Mouse (Mus musculus): Measurements from ENCODE around the gene Bcl2l1. TPM values are rescaled to one million over a fixed set of nuclear protein-coding genes. Genes with fewer than 3 reads are reported as not detected.

Bcl2l1 gene
- polyA plus RNA-seq, 1 experiment from 2014 or later: 129 TPM

GRCm38 (mm10) chr2:152741153-152742041, 90.1 kb downstream of the Bcl2l1 start:
- no peaks in the 10 kb centered on the region for H3K36me3 ChIP-seq (ENCODE audit: control insufficient read depth, insufficient read depth, low read length)
- H3K9me3 ChIP-seq (ENCODE audit: control insufficient read depth, low read length): no peaks in the 10 kb centered on the region
- no peak overlapping the region for H3K4me2 ChIP-seq (replicated peaks; ENCODE audit: low read depth, low read length)
- 57% methylated on average over 14 of the region's 14 CpGs for WGBS
- H3K27me3 ChIP-seq (ENCODE audit: control insufficient read depth, insufficient read depth, low read length): no peaks in the 10 kb centered on the region
- H3K27ac ChIP-seq (ENCODE audit: low read depth, low read length): peak overlapping the region; percentile 7; the same call in 1 of the 2 replicates
- no peak overlapping the region for H3K4me3 ChIP-seq (ENCODE audit: low read depth, low read length)
- H3K4me1 ChIP-seq (replicated peaks; ENCODE audit: control insufficient read depth, insufficient read depth, low read length): peaks cover 6% of the 10 kb centered on the region
- no peak overlapping the region for H3K9ac ChIP-seq (ENCODE audit: low read depth, low read length)
- ATAC-seq (ENCODE audit: low FRiP score): no peak
- peak; percentile 54 for DNase-seq (ENCODE audit: low spot score)

DNA sequence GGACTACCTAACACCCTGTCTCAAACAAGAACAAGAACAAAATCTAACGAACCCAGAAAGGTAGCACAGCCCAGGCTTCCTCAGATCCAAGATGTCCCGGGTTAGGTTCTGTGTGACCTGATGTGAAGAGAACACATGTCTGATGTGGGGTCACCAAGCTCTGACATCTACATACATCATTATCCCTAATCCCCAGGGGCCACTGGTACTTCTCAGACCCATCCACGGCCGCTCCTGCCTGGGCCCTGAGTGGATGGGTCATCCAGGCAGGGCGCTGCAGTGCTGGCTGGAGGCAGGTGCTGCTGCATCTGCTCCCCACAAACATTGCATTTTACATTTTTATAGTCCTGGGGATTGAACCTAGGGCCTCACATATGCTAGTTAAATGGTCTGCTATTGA, 91.0 kb downstream of the Bcl2l1 start:
- Histone ChIP-seq H3K4me2 (replicated peaks; ENCODE audit: low read depth, low read length) (no peak overlapping the region), H3K9me3 (ENCODE audit: control insufficient read depth, low read length) (no peaks in the 10 kb centered on the region), H3K27ac (ENCODE audit: low read depth, low read length) (no peak overlapping the region), H3K27me3 (ENCODE audit: control insufficient read depth, insufficient read depth, low read length) (no peaks in the 10 kb centered on the region), H3K36me3 (ENCODE audit: control insufficient read depth, insufficient read depth, low read length) (no peaks in the 10 kb centered on the region), H3K4me3 (ENCODE audit: low read depth, low read length) (no peak overlapping the region), H3K4me1 (replicated peaks; ENCODE audit: control insufficient read depth, insufficient read depth, low read length) (peaks cover 6% of the 10 kb centered on the region), H3K9ac (ENCODE audit: low read depth, low read length) (peak overlapping the region; percentile 11; the same call in 1 of the 2 replicates)
- ATAC-seq (ENCODE audit: low FRiP score) (no peak), DNase-seq (ENCODE audit: low spot score) (no peak)
- WGBS: 60% methylated on average over 5 of the region's 5 CpGs

GRCm38 (mm10) chr2:152739842-152740260, 91.7 kb downstream of the Bcl2l1 start:
- no peaks in the 10 kb centered on the region for H3K27me3 ChIP-seq (ENCODE audit: control insufficient read depth, insufficient read depth, low read length)
- peak overlapping the region; percentile 75 for H3K27ac ChIP-seq (ENCODE audit: low read depth, low read length)
- no peaks in the 10 kb centered on the region for H3K9me3 ChIP-seq (ENCODE audit: control insufficient read depth, low read length)
- H3K9ac ChIP-seq (ENCODE audit: low read depth, low read length): no peak overlapping the region; the same call in 1 of the 2 replicates
- H3K4me2 ChIP-seq (replicated peaks; ENCODE audit: low read depth, low read length): peak overlapping the region; percentile 67; the same call in 1 of the 2 replicates
- DNase-seq (ENCODE audit: low spot score) (peak; percentile 45), ATAC-seq (ENCODE audit: low FRiP score) (no peak)
- H3K4me3 ChIP-seq (ENCODE audit: low read depth, low read length): no peak overlapping the region; the same call in 1 of the 2 replicates
- peaks cover 6% of the 10 kb centered on the region for H3K4me1 ChIP-seq (replicated peaks; ENCODE audit: control insufficient read depth, insufficient read depth, low read length)
- 23% methylated on average over 3 of the region's 3 CpGs for WGBS
- H3K36me3 ChIP-seq (ENCODE audit: control insufficient read depth, insufficient read depth, low read length): no peaks in the 10 kb centered on the region

DNA sequence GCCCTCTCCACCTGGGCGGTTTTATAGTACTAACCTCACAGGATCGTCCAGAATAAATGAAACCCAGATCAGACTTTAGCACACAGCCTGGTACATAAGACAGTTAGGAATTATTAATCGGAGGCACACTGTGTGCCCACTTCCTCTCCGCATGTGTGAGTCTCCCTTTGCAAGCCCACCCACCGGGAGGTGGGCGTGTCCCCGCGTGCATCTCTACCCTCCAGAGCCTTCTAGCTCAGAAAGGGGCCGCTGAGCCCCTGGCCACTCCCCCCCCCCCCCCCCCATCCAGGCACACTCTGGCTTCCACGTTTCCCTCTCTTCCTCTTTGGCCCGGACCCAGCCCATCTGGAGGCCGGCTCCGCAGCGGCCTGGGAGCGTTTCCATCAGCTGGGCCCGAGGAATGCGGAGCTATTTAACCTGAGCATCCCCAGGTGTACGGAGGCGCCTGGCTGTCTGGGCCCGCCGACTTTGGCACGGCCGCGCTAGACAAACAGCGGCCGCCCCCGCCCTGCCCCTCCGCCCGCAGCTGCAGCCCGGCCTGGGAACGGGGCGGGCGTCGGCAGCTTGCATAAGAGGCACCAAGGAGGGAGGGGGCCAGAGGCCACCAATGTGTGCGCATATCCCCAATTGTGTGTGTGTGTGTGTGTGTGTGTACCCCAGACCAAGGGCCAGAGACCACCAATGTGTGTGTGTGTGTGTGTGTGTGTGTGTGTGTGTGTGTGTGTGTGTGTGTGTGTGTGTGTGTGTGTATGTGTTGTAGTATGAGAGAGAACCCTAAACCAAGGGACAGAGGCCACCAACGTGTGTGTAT, 92.3 kb downstream of the Bcl2l1 start:
- peak overlapping the region; percentile 84 for H3K4me3 ChIP-seq (ENCODE audit: low read depth, low read length)
- H3K9ac ChIP-seq (ENCODE audit: low read depth, low read length): peak overlapping the region; percentile 57; the same call in 1 of the 2 replicates
- DNase-seq (ENCODE audit: low spot score) (peak; percentile 76), ATAC-seq (ENCODE audit: low FRiP score) (peak; percentile 36)
- H3K4me2 ChIP-seq (replicated peaks; ENCODE audit: low read depth, low read length): peak overlapping the region; percentile 67
- peak overlapping the region; percentile 75 for H3K27ac ChIP-seq (ENCODE audit: low read depth, low read length)
- WGBS: 2% methylated on average over 33 of the region's 36 CpGs
- H3K4me1 ChIP-seq (replicated peaks; ENCODE audit: control insufficient read depth, insufficient read depth, low read length): peaks cover 6% of the 10 kb centered on the region
- H3K36me3 ChIP-seq (ENCODE audit: control insufficient read depth, insufficient read depth, low read length): no peaks in the 10 kb centered on the region
- H3K9me3 ChIP-seq (ENCODE audit: control insufficient read depth, low read length): no peaks in the 10 kb centered on the region
- no peaks in the 10 kb centered on the region for H3K27me3 ChIP-seq (ENCODE audit: control insufficient read depth, insufficient read depth, low read length)

DNA sequence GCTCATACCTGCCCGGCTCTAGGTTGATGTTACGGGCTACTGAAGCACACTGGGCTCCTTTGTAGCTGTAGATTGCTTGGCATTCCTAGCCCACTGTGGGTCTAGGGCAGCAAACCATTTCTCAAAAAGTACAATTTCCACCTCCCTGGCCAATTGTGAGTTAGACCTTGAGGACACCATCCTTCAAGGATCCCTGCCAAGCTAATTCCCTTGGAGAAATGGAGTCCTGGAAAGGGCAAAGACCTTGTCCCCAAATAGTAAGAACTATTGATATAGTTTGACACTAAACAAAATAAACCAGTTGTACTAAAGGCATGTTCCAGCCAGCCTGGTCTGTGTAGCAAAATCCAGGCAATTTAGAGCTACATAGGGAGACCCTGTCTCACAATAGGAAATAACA, 93.2 kb downstream of the Bcl2l1 start:
- peak overlapping the region; percentile 84 for H3K4me3 ChIP-seq (ENCODE audit: low read depth, low read length)
- H3K27me3 ChIP-seq (ENCODE audit: control insufficient read depth, insufficient read depth, low read length): no peaks in the 10 kb centered on the region
- H3K36me3 ChIP-seq (ENCODE audit: control insufficient read depth, insufficient read depth, low read length): no peaks in the 10 kb centered on the region
- H3K27ac ChIP-seq (ENCODE audit: low read depth, low read length): peak overlapping the region; percentile 80
- no peaks in the 10 kb centered on the region for H3K9me3 ChIP-seq (ENCODE audit: control insufficient read depth, low read length)
- 64% methylated on average over 2 of the region's 2 CpGs for WGBS
- H3K4me2 ChIP-seq (replicated peaks; ENCODE audit: low read depth, low read length): peak overlapping the region; percentile 84
- H3K9ac ChIP-seq (ENCODE audit: low read depth, low read length): peak overlapping the region; percentile 86
- DNase-seq (ENCODE audit: low spot score): peak; percentile 41
- peaks cover 6% of the 10 kb centered on the region for H3K4me1 ChIP-seq (replicated peaks; ENCODE audit: control insufficient read depth, insufficient read depth, low read length)
- no peak for ATAC-seq (ENCODE audit: low FRiP score)

GRCm38 (mm10) chr2:152737306-152738221, 94.0 kb downstream of the Bcl2l1 start:
- 7% methylated on average over 10 of the region's 10 CpGs for WGBS
- no peak for ATAC-seq (ENCODE audit: low FRiP score)
- H3K4me1 ChIP-seq (replicated peaks; ENCODE audit: control insufficient read depth, insufficient read depth, low read length): peaks cover 6% of the 10 kb centered on the region

DNA sequence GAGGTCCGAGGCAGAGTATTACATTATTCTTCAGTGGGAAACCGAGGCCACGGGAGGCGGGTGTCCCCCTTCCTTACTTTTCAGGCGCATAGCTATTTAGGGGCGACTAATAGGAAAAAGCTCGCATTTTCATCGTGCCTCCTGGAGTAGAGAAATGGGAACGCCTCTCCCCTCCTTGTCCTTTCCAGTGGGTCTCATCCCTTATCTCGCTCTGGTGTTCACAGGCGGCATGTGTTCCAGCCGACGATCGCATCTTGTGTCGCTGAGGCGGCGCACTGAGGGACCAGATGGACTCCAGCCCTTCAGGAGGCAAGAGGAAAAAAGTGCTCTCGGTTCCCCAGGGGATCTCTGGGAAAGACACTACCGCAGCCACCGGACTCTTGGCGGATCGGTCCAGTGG, 94.8 kb downstream of the Bcl2l1 start:
- ATAC-seq (ENCODE audit: low FRiP score) (no peak), DNase-seq (ENCODE audit: low spot score) (peak; percentile 69)
- peak overlapping the region; percentile 84 for H3K4me3 ChIP-seq (ENCODE audit: low read depth, low read length)
- peak overlapping the region; percentile 80 for H3K27ac ChIP-seq (ENCODE audit: low read depth, low read length)
- H3K27me3 ChIP-seq (ENCODE audit: control insufficient read depth, insufficient read depth, low read length): no peaks in the 10 kb centered on the region
- WGBS: 0% methylated on average over 22 of the region's 22 CpGs
- H3K4me2 ChIP-seq (replicated peaks; ENCODE audit: low read depth, low read length): peak overlapping the region; percentile 84
- H3K9me3 ChIP-seq (ENCODE audit: control insufficient read depth, low read length): no peaks in the 10 kb centered on the region
- peaks cover 6% of the 10 kb centered on the region for H3K4me1 ChIP-seq (replicated peaks; ENCODE audit: control insufficient read depth, insufficient read depth, low read length)
- H3K9ac ChIP-seq (ENCODE audit: low read depth, low read length): peak overlapping the region; percentile 86
- no peaks in the 10 kb centered on the region for H3K36me3 ChIP-seq (ENCODE audit: control insufficient read depth, insufficient read depth, low read length)

More at GRCm38 (mm10) chr2:152737306-152738221, 94.0 kb downstream of the Bcl2l1 start:
- H3K27me3 ChIP-seq (ENCODE audit: control insufficient read depth, insufficient read depth, low read length): no peaks in the 10 kb centered on the region
- peak overlapping the region; percentile 84 for H3K4me2 ChIP-seq (replicated peaks; ENCODE audit: low read depth, low read length)
- H3K9me3 ChIP-seq (ENCODE audit: control insufficient read depth, low read length): no peaks in the 10 kb centered on the region
- peak overlapping the region; percentile 84 for H3K4me3 ChIP-seq (ENCODE audit: low read depth, low read length)
- H3K36me3 ChIP-seq (ENCODE audit: control insufficient read depth, insufficient read depth, low read length): no peaks in the 10 kb centered on the region
- peak overlapping the region; percentile 86 for H3K9ac ChIP-seq (ENCODE audit: low read depth, low read length)
- peak; percentile 50 for DNase-seq (ENCODE audit: low spot score)
- peak overlapping the region; percentile 80 for H3K27ac ChIP-seq (ENCODE audit: low read depth, low read length)
